Mouse (Mus musculus) midbrain, embryonic 14.5 days (tissue): ENCODE results near the gene Ccdc170. TPM values are rescaled to one million over a fixed set of nuclear protein-coding genes. Genes with fewer than 3 reads are reported as not detected.
"Not testable (repeated sequence)": the region's sequence is repeated elsewhere in the genome, so short reads cannot be mapped to it uniquely, and the experiment has no call there.

Experiments used
- ATAC-seq: fragments of 200-750 bp; cut with Nextera tagmentation; 2 replicates; pipeline ENCODE4 v1.8.0; 2017; ENCODE audit warnings: moderate number of reproducible peaks, moderate library complexity; ENCODE audit not compliant: low FRiP score, low TSS enrichment
- DNase-seq: peaks from one replicate; pipeline ENCODE4 v3.0.0-alpha.2; 2015
- H3K27ac ChIP-seq: fragments of 300-500 bp; sonication (generic); replicated peaks from 2 replicates; pipeline ENCODE4 v1.5.1; 2014; ENCODE audit warnings: mild to moderate bottlenecking, low read depth, low read length, moderate library complexity
- H3K27me3 ChIP-seq: fragments of 300-500 bp; sonication (generic); 2 replicates; pipeline ENCODE4 v1.6.1; 2014; ENCODE audit warnings: low read length, control low read depth, mixed read lengths; ENCODE audit not compliant: control insufficient read depth, insufficient read depth
- H3K36me3 ChIP-seq: fragments of 300-500 bp; sonication (generic); 2 replicates; pipeline ENCODE4 v1.6.1; 2014; ENCODE audit warnings: low read length, control low read depth; ENCODE audit not compliant: control insufficient read depth, insufficient read depth
- H3K4me1 ChIP-seq: fragments of 300-500 bp; sonication (generic); 2 replicates; pipeline ENCODE4 v1.6.1; 2014; ENCODE audit warnings: mild to moderate bottlenecking, antibody characterized with exemption, low read length, control low read depth; ENCODE audit not compliant: control insufficient read depth, insufficient read depth
- H3K4me2 ChIP-seq: fragments of 300-500 bp; sonication (generic); 2 replicates; pipeline ENCODE4 v1.6.1; 2014; ENCODE audit warnings: mild to moderate bottlenecking, low read length, moderate library complexity
- H3K4me3 ChIP-seq: fragments of 300-500 bp; sonication (generic); replicated peaks from 2 replicates; pipeline ENCODE4 v1.5.1; 2014; ENCODE audit warnings: low read depth, low read length
- H3K9ac ChIP-seq: fragments of 300-500 bp; sonication (generic); replicated peaks from 2 replicates; pipeline ENCODE4 v1.6.1; 2014; ENCODE audit warnings: mild to moderate bottlenecking, low read length, moderate library complexity
- H3K9me3 ChIP-seq: fragments of 300-500 bp; sonication (generic); 2 replicates; pipeline ENCODE4 v1.6.1; 2016; ENCODE audit warnings: low read length, control low read depth, mixed read lengths; ENCODE audit not compliant: control insufficient read depth
- WGBS: fragments of 180-500 bp; shearing (Covaris S2); extraction: QIAGEN DNeasy Blood & Tissue Kit; methylation state at CpG from one replicate; pipeline ENCODE4 v1.1.7; 2014; 5-methylcytosine and 5-hydroxymethylcytosine counted together
- polyA plus RNA-seq: library from polyadenylated mRNA; unstranded; fragments of >200 nt; fragmentation: Nextera tagmentation; extraction: Ambion mirVana; gene quantifications from 2 replicates; pipeline ENCODE4 v1.2.1, GENCODE M21; 2014

The Ccdc170 gene
- polyA plus RNA-seq: 0.11 and 0.14 TPM in 2 replicates

DNA sequence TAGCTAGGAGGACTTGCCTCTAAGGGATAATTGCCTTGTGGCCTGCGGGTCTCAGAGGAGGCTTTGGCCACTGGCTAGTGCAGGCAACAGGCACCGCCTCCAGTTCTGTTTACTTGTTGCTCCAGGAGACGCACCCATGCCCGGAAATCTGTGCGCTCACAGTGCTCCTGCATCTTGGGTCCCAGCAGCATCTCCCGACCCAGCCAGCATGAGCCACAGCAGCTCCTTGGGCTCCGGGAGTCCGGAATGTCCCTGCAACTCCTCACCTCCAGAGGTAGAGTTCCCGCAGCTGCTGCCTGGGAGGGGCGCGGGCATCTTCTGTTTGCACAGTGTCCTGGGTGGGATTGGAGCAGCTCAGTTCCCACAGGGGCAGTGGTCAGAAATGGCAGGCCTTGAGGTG, at the start of gene Ccdc170:
Gene Ccdc170, plus strand, starts transcription at position 148 of the 400 bp plus-strand sequence.
- 41% methylated on average over 11 of the region's 11 CpGs for WGBS
- no peaks in the 10 kb centered on the region for H3K36me3 ChIP-seq
- H3K9ac ChIP-seq: no peak within 1 kb of the TSS
- no peak within 1 kb of the TSS for H3K4me2 ChIP-seq
- no peaks in the 10 kb centered on the region for H3K4me1 ChIP-seq
- no peak within 1 kb of the TSS for H3K4me3 ChIP-seq
- no peaks in the 10 kb centered on the region for H3K9me3 ChIP-seq
- ATAC-seq (no peak), DNase-seq (no peak)
- no peaks in the 10 kb centered on the region for H3K27me3 ChIP-seq
- H3K27ac ChIP-seq: no peak within 1 kb of the TSS

DNA sequence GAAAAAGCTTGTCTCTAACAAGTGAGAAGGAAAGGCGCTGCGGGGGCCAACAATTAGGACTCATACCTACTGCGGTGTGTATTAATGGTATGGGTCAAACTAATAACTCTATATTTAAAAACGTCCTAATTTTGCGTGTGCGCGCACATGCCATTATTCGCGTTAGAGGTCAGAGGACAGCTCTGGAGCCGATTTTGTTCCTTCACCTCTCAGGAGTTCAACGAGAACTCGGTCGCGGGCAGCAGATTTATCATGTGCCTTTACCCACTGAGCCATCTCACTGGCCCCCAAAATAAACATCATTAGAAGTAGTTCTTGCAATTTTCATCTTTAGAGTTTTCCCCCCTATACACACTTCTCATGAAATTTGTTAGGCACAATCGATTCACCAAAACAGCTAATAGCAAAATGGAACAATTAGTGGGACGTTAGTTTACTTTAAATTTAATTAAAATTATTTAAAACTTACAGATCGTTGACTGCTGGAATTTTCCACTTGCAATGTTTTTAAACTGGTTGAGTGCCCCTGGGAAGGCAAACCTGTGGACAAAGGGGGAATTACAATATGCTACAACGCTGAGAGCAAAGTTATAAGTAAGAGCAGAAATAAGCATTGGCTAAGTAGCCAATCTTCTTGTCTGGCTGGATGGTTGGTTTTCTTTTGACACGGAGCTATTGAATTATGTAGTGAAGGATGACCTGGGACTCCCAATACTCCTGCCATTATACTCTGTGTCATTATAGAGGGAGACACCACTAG, 49.1 kb upstream of the Ccdc170 start:
- H3K4me2 ChIP-seq: peak overlapping the region; percentile 64
- 10% methylated on average over 19 of the region's 19 CpGs for WGBS
- no peaks in the 10 kb centered on the region for H3K4me1 ChIP-seq
- H3K9ac ChIP-seq: peak overlapping the region; percentile 46
- no peaks in the 10 kb centered on the region for H3K27me3 ChIP-seq
- no peak; the same call in 1 of the 2 replicates for ATAC-seq
- H3K36me3 ChIP-seq: peaks cover 11% of the 10 kb centered on the region; the same call in 1 of the 2 replicates
- peak overlapping the region; percentile 58 for H3K4me3 ChIP-seq
- no peaks in the 10 kb centered on the region for H3K9me3 ChIP-seq
- peak overlapping the region; percentile 45 for H3K27ac ChIP-seq
- peak; percentile 36 for DNase-seq

DNA sequence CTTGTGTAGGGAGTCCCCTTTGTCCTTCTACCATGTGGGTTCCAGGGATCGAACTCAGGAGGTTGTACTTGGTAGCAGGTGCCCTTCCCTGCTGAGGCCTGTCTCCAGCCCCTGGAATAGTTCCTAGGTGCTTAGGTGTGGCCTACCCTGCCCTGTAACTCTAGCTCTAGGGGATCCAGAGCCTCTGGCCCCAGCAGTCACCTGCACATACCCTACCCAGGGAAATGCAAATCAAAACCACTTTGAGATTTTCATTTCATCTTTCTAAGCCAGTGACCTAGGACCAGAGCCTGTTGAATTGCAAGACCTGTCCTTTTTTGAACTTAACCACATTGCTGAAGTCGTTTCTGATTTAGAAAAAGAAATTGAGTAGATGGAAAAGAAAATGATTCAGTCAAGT, 48.4 kb upstream of the Ccdc170 start:
- not testable (repeated sequence) for DNase-seq, H3K9me3 ChIP-seq, H3K4me3 ChIP-seq, H3K27ac ChIP-seq, H3K4me1 ChIP-seq, H3K9ac ChIP-seq, ATAC-seq, H3K4me2 ChIP-seq, H3K27me3 ChIP-seq
- H3K36me3 ChIP-seq: peaks cover 12% of the 10 kb centered on the region; the same call in 1 of the 2 replicates
- 93% methylated on average over 2 of the region's 2 CpGs for whole genome bisulfite sequencing

DNA sequence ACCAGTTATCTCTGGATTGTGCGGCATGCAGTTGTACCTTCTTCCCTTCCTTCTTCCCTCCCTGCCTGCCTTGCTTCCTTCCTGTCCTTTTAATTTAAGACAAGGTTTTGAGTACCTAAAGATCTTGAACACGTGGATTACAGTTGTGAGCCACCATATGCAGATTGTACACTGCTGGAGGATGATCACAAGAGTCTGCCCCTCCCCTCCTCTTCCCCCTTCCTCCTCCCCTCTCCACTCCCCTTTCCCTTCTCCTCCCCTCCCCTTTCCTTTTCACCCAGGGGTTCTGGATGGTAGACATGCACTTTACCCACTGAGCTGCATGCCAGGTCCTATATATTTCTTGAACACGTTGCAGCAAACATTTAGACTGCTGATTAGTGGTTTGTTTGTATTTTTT, 46.9 kb upstream of the Ccdc170 start:
- Histone ChIP-seq H3K4me2 (no peak overlapping the region), H3K27ac (no peak overlapping the region), H3K27me3 (no peaks in the 10 kb centered on the region), H3K4me3 (no peak overlapping the region), H3K9ac (no peak overlapping the region), H3K36me3 (peaks cover 25% of the 10 kb centered on the region), H3K4me1 (no peaks in the 10 kb centered on the region), H3K9me3 (no peaks in the 10 kb centered on the region)
- DNase-seq: no peak
- ATAC-seq: no peak
- 90% methylated on average over 3 of the region's 3 CpGs for WGBS

DNA sequence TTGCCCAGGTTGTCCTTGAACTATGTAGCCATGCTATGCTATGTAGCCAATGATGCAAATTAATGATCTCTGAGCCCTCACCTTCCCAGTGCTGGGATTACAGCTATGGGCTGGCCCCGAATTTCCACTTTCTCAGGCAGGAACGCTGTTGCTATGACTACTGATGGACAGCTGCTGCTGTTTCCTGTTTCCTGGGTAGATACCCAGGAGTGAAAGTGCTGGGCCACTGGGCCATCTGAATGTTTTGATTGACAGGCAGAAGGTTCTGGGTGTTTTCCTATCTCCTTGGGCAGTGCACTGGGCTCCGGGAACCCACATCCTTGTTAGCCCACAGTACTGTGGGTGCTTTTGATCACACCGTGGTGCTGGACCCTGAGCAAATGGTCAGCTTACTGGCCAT, 25.9 kb upstream of the Ccdc170 start:
- Histone ChIP-seq H3K4me1 (no peaks in the 10 kb centered on the region), H3K4me2 (no peak overlapping the region), H3K9me3 (no peaks in the 10 kb centered on the region), H3K4me3 (no peak overlapping the region), H3K9ac (no peak overlapping the region), H3K27me3 (no peaks in the 10 kb centered on the region), H3K27ac (no peak overlapping the region), H3K36me3 (peaks cover 25% of the 10 kb centered on the region)
- no peak for ATAC-seq
- DNase-seq: no peak
- 83% methylated on average over 4 of the region's 4 CpGs for WGBS

DNA sequence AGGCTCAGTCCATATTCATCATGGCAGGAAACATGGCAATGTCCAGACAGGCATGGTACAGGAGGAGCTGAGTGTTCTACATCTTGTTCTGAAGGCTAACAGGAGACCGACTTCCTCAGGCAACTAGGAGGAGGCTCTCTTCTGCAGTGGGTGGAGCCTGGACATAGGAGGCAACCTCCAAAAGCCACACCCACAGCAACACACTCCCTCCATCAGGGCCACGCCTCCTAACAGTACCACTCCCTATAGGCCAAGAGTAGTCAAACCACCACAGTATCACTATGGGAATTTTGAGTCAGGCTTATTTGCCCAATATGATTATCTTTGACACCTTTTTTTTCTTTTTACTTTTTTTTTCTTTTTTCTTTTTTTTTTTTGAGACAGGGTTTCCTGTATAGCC, 22.1 kb upstream of the Ccdc170 start:
- no peaks in the 10 kb centered on the region for H3K9me3 ChIP-seq
- H3K4me2 ChIP-seq: no peak overlapping the region
- no peak for ATAC-seq
- H3K9ac ChIP-seq: no peak overlapping the region
- no peaks in the 10 kb centered on the region for H3K27me3 ChIP-seq
- DNase-seq: no peak
- H3K4me1 ChIP-seq: no peaks in the 10 kb centered on the region
- WGBS: 94% methylated on average over 2 of the region's 2 CpGs
- H3K36me3 ChIP-seq: peaks cover 7% of the 10 kb centered on the region
- H3K27ac ChIP-seq: no peak overlapping the region
- no peak overlapping the region for H3K4me3 ChIP-seq

DNA sequence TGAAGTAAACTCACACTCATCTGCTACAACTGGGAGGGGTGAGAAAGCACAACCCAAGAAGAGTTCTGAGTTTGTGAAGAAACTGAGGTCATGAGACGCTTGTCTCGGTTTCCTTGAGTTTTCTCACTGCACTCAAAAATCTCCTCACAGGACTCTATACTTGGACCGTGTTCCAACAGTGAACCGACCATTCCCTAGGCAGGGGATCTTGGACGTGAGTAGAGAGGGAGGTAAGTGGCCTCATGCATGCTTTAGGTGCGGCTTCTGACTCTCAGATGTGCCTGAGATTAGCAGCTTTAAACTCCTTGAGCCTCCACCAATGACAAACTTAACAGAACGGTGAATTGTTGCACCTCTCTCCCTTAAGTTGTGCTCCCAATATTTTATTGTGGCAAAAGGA, 16.5 kb upstream of the Ccdc170 start:
- Histone ChIP-seq H3K27me3 (no peaks in the 10 kb centered on the region), H3K4me1 (no peaks in the 10 kb centered on the region), H3K9ac (no peak overlapping the region), H3K4me2 (no peak overlapping the region), H3K9me3 (no peaks in the 10 kb centered on the region), H3K4me3 (no peak overlapping the region), H3K36me3 (no peaks in the 10 kb centered on the region), H3K27ac (no peak overlapping the region)
- DNase-seq (no peak), ATAC-seq (no peak)
- 84% methylated on average over 7 of the region's 7 CpGs for WGBS

DNA sequence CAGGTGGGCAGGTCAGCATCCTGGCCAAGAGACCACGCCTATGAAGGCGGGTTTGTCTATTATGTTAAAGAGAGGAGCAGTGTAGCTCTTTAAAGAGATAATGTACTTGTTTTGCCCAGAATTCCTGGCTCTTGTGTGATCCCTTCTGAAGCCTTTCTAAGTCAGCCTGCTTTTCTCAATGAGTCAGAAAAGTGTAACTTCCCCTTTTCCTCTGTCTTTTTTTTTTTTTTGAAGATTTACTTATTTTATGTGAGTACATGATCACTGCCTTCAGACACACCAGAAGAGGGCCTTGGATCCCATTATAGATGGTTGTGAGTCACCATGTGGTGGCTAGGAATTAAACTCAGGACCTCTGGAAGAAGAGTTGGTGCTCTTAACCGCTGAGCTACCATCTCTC, 12.9 kb upstream of the Ccdc170 start:
- no peaks in the 10 kb centered on the region for H3K36me3 ChIP-seq
- ATAC-seq (no peak), DNase-seq (no peak)
- 88% methylated on average over 3 of the region's 3 CpGs for WGBS
- H3K4me1 ChIP-seq: no peaks in the 10 kb centered on the region
- H3K4me3 ChIP-seq: no peak overlapping the region
- no peak overlapping the region for H3K27ac ChIP-seq
- no peak overlapping the region for H3K4me2 ChIP-seq
- no peaks in the 10 kb centered on the region for H3K9me3 ChIP-seq
- no peak overlapping the region for H3K9ac ChIP-seq
- H3K27me3 ChIP-seq: no peaks in the 10 kb centered on the region

DNA sequence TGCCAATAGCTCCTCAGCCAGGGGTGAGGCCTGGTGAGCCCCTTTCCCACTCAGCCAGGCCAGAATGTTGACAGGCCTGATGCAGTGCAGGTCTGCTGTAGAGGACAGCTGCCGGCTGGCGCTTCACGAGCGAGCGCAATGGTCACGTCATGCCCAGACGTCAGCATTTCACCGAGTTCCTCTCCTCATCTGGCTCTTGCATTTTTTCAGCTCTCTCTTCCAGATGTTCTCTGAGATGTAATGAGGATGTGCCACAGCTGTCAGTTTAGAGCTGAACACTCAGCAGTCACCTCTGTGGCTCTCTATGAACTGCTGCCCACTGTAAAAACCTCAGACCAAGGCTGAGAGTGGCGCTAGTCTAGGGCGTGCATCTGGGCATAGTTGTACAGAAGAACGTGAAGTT, 8.7 kb upstream of the Ccdc170 start:
- H3K36me3 ChIP-seq: no peaks in the 10 kb centered on the region
- H3K4me3 ChIP-seq: no peak overlapping the region
- ATAC-seq: no peak
- no peak overlapping the region for H3K4me2 ChIP-seq
- H3K4me1 ChIP-seq: no peaks in the 10 kb centered on the region
- no peaks in the 10 kb centered on the region for H3K27me3 ChIP-seq
- H3K27ac ChIP-seq: no peak overlapping the region
- no peaks in the 10 kb centered on the region for H3K9me3 ChIP-seq
- 94% methylated on average over 11 of the region's 11 CpGs for WGBS
- H3K9ac ChIP-seq: no peak overlapping the region
- DNase-seq: no peak
